Mouse (Mus musculus) small intestine, adult 2 months (tissue): ENCODE measurements around the gene Lrch3. TPM values are rescaled to one million over a fixed set of nuclear protein-coding genes. Genes with fewer than 3 reads are reported as not detected.
A peak's percentile ranks its signal among the peaks of the same experiment; 100 is the strongest.

Source experiments
- H3K27ac ChIP-seq: fragments of 200-500 bp; 2 replicates; pipeline ENCODE4 v1.5.1; 2012; ENCODE audit warnings: low read depth, low read length, control low read depth, inconsistent platforms; ENCODE audit not compliant: insufficient read depth
- H3K27me3 ChIP-seq: fragments of 200-500 bp; 2 replicates; pipeline ENCODE4 v1.6.1; 2012; ENCODE audit warnings: mild to moderate bottlenecking, moderate library complexity, low read length, inconsistent platforms; ENCODE audit not compliant: control insufficient read depth, insufficient read depth
- H3K36me3 ChIP-seq: fragments of 200-500 bp; 2 replicates; pipeline ENCODE4 v1.6.1; 2012; ENCODE audit warnings: mild to moderate bottlenecking, low read length, control low read depth, inconsistent platforms; ENCODE audit not compliant: control insufficient read depth, insufficient read depth
- H3K4me1 ChIP-seq: fragments of 200-500 bp; 2 replicates; pipeline ENCODE4 v1.6.1; 2012; ENCODE audit warnings: low read length, inconsistent platforms, mixed read lengths; ENCODE audit not compliant: control insufficient read depth, insufficient read depth, insufficient read length
- H3K4me3 ChIP-seq: fragments of 200-500 bp; 2 replicates; pipeline ENCODE4 v1.5.1; 2012; ENCODE audit warnings: low read depth, mild to moderate bottlenecking, control low read depth, inconsistent platforms, low read length, moderate library complexity
- CTCF ChIP-seq: fragments of 200-500 bp; IDR thresholded peaks from 2 replicates; pipeline ENCODE4 v1.5.1; 2012; ENCODE audit warnings: low read depth, mild to moderate bottlenecking, control low read depth, inconsistent platforms, low read length, moderate library complexity, mixed read lengths; ENCODE audit not compliant: insufficient replicate concordance, insufficient read length; ENCODE audit errors: extremely low read depth
- POLR2A ChIP-seq: fragments of 200-500 bp; IDR thresholded peaks from 2 replicates; pipeline ENCODE4 v1.6.1; 2012; ENCODE audit warnings: low read depth, mild to moderate bottlenecking, control low read depth, inconsistent platforms, low read length, moderate library complexity
- WGBS: fragments of 180-500 bp; shearing (Covaris S2); methylation state at CpG from one replicate; pipeline ENCODE4 v1.1.7; 2018; 5-methylcytosine and 5-hydroxymethylcytosine counted together
- polyA plus RNA-seq: library from polyadenylated mRNA; depleted of rRNA; stranded (reverse); fragments of >200 nt; gene quantifications from 2 replicates; pipeline ENCODE4 v1.2.3, GENCODE M21; 2012; rRNA removed

Gene Lrch3
- polyA plus RNA-seq, 1 experiment = 12.7 TPM

DNA sequence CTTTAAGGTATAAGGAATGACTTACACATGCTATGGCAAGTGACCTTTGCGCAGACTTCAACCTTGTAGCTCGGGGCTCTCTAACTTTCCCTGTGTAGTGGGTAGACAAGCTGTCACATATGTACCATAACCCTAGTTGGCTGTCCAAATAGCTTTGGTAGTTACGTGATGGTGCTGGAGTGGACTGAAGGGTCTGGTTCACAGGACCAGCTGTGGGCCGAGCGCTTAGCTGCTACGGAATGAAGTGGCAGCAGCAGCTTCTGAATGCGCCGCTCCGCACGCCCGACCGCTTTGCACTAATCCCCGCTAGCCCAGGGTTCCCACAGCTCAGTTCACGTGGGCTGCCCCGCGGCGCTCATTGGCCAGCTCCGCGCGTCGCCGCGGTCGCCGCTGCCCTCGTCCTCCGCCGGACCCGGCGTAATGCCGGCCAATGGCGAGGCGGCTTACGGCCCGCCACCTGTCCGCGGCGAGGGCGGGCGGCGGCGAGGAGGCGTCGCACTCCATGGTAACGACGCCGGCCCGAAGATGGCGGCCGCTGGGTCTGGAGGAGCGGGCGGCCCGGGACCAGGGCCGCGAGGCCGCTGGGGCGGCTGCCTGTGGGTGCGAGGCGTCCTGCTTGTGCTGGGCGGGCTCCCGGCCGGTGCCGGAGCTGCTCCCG lies 148.3 kb downstream of the Lrch3 start, which contains the start of gene Lmln:
Gene Lmln (plus strand): TSS at position 498 of the 658 bp plus-strand sequence.
- peak within 1 kb of the TSS; percentile 78 for H3K27ac ChIP-seq
- WGBS = under 1% methylated on average over 64 of the region's 64 CpGs
- no peaks in the 10 kb centered on the region for H3K27me3 ChIP-seq

DNA sequence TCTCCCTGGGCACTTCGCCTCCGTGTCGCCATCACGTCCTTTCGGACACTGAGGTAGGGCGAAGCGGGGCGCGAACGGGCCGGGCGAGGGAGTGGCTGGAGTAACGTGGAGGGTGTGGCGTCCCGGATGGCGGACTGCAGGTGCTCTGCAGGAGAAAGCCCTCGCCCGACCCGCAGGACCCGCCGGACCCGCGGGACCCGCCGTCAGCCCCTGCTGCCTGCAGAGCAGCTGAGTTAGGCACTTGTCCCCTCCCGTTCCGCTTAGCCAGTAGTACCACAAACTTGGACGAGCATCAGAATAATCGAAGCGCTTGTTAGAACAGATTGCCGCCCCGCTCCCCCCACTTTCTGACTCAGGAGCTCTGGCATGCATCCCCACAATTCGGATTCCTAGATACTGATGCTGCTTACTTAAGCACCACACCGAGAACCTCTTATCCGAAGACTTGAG lies 148.8 kb downstream of the Lrch3 start:
- peaks cover 10% of the 10 kb centered on the region for H3K36me3 ChIP-seq
- TF ChIP-seq POLR2A (no peak), CTCF (no peak)
- no peaks in the 10 kb centered on the region for H3K27me3 ChIP-seq
- peak overlapping the region; percentile 89 for H3K4me3 ChIP-seq
- WGBS = under 1% methylated on average over 35 of the region's 35 CpGs
- H3K4me1 ChIP-seq = peaks cover 14% of the 10 kb centered on the region; the same call in 1 of the 2 replicates
- peak overlapping the region; percentile 12 for H3K27ac ChIP-seq

More for the DNA sequence above, 148.3 kb downstream of the Lrch3 start, which contains the start of gene Lmln:
- peaks cover 10% of the 10 kb centered on the region for H3K36me3 ChIP-seq
- H3K4me3 ChIP-seq = peak within 1 kb of the TSS; percentile 89
- TF ChIP-seq CTCF (no peak), POLR2A (peak; percentile 58; the same call in 1 of the 2 replicates)
- H3K4me1 ChIP-seq = peaks cover 14% of the 10 kb centered on the region; the same call in 1 of the 2 replicates

DNA sequence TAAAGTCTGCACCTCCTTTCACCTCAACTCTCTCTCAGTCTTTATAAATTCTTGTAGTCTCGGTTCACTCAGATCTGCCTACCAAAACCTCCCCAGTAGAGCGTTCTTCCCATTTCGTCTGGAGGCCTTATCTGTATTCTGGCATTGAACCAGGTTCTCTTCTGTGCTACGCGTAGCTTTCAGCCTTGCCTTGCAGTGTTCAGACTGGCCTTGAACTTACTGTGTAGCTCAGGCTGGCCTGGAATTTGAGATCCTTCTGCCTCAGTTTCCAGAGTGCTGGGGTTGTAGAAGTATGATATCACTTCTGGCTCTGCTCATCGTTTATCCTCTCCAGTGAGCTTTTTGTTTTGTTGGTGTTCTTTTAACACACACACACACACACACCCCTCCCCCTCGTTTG lies 149.4 kb downstream of the Lrch3 start:
- WGBS = 8% methylated on average over 7 of the region's 7 CpGs
- Histone ChIP-seq H3K4me1 (peaks cover 12% of the 10 kb centered on the region; the same call in 1 of the 2 replicates), H3K27me3 (no peaks in the 10 kb centered on the region), H3K36me3 (peaks cover 8% of the 10 kb centered on the region), H3K27ac (peak overlapping the region; percentile 12), H3K4me3 (peak overlapping the region; percentile 1; the same call in 1 of the 2 replicates)
- TF ChIP-seq POLR2A = no peak
- no peak for TF ChIP-seq CTCF

DNA sequence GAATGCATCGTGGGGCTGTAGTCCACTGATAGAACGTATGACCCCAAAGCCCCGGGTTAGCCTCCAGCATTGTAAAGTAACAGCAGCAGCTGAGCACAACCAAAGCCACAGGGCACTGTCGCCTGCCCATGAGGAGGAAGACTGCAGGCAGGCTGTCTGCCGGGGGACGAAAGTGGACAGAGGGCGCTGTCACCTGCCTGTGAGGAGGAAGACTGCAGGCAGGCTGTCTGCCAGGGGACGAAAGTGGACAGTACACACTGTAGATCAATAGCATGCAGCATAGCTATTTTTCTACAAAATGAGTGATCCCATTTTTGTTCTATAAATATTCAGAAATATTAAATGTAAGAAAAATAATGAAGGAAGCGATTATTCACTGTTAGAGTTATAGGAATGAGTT lies 150.7 kb downstream of the Lrch3 start:
- H3K4me3 ChIP-seq = no peak overlapping the region
- H3K36me3 ChIP-seq = peaks cover 3% of the 10 kb centered on the region
- 89% methylated on average over 9 of the region's 9 CpGs for WGBS
- no peak overlapping the region for H3K27ac ChIP-seq
- peaks cover 8% of the 10 kb centered on the region; the same call in 1 of the 2 replicates for H3K4me1 ChIP-seq
- H3K27me3 ChIP-seq = no peaks in the 10 kb centered on the region
- no peak for TF ChIP-seq POLR2A
- TF ChIP-seq CTCF = no peak

Other genes with a start within 250 kb of the Lrch3 start
- 18.8 and 39.8 TPM in 2 replicates for gene Muc4, start 178.2 kb upstream of the Lrch3 start, polyA plus RNA-seq
- 0.11 and 0.39 TPM in 2 replicates for gene Muc20, start 116.7 kb upstream of the Lrch3 start, polyA plus RNA-seq
- 1.5 and 2.1 TPM in 2 replicates for gene Smbd1, start 103.6 kb upstream of the Lrch3 start, polyA plus RNA-seq
- gene Fyttd1, start 36.6 kb upstream of the Lrch3 start, polyA plus RNA-seq = 0.66 and 0.93 TPM in 2 replicates
- 15.1 and 28.5 TPM in 2 replicates for gene Rubcn, start 36.3 kb upstream of the Lrch3 start, polyA plus RNA-seq
- 0.14 and 0.18 TPM in 2 replicates for gene Iqcg, start 142.1 kb downstream of the Lrch3 start, polyA plus RNA-seq
- 51.6 and 67.4 TPM in 2 replicates for gene Rpl35a, start 142.4 kb downstream of the Lrch3 start, polyA plus RNA-seq
- 1.1 and 1.7 TPM in 2 replicates for gene Lmln, start 148.4 kb downstream of the Lrch3 start, polyA plus RNA-seq